Mouse (Mus musculus) cerebellum, postnatal 14 days (tissue): ENCODE measurements at regions not wholly inside any gene's neighbourhood (a gene's known extent, or its start where the extent isn't known, plus 50 kb on each side); places are given as distances from the start of the nearest gene placed in this dataset.

Source experiments
- DNase-seq, 2 experiments: peaks; one replicate each; pipeline ENCODE4 v3.0.0; 2021; ENCODE audit warnings: mixed read lengths in 2 of 2

DNA sequence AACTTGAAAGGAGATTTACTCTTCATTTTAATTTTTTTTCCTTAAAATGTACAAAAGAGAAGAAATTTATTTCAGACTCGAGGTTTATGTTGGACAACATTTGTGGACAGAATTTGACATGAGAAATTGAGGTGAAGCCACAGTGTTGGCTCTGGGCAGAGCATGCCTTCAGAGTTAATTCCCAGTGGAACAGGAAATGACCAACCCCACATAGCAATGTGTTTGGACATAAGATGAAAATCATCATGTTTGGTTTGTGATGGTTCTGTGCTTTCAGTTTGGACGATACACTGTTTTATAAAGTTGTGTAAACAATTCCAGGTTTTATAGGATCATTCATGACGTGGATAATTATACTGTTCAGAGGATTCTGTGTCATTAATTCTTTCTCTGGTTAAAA lies 271.9 kb upstream of the Mettl25 start:
- no peak for DNase-seq

DNA sequence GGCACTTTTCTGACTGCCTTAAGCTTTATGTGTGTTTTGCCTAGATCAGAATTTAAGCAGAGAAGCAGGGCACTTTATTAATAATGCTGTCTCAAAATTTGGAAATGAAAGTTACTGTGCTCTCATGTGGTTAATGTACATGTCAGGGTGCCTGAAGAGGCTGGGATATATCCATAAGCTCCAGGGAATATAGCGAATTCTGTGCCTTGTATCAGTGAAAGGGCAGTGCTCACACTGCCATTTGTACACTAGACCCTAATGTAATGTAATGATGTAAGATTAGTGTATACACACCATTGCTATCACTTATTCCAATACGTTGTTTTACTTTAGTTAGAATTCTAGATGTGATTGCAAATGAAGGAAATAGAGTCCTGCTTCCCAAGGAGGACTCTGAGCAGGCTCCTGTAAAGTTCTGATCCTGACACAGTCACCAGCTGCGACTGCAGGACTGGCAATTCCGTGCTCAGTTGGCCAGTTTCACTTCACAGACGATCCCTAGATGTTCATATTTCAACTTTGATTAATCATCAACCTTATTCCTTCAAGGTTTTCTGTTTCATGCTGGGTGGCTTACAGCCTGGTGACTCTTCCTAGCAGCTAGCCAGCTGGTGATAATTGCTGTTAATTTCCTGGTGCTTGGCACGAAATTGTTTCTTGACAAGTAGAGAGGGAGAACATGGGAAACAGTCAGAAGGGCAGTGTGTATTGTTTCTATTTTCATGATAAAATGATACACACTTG lies 273.7 kb upstream of the Mettl25 start:
- DNase-seq: peak; percentile 45 to 60

DNA sequence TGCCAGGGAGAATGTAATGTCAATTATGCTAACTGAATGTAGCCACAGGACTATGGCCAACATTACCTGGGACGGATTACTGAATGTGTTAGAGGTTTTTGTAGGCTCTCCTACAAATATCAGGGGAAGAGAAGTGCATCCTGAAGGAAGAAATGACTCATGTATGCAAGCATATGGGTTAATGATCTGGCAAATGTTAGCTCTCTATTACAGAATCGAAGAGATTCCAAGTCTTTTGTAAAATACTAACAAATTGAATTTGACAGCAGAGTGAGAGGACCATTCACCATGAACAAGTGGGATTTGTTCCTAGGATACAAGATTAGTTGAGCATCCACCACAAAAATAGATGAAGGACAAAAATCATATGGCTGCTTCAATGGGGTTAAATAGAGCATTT lies 280.6 kb upstream of the Mettl25 start:
- DNase-seq: peak in 1 of 2 experiments; percentile 16

GRCm38 (mm10) chr10:106122952-106123351 lies 281.8 kb upstream of the Mettl25 start:
- peak; percentile 56 to 60 for DNase-seq

DNA sequence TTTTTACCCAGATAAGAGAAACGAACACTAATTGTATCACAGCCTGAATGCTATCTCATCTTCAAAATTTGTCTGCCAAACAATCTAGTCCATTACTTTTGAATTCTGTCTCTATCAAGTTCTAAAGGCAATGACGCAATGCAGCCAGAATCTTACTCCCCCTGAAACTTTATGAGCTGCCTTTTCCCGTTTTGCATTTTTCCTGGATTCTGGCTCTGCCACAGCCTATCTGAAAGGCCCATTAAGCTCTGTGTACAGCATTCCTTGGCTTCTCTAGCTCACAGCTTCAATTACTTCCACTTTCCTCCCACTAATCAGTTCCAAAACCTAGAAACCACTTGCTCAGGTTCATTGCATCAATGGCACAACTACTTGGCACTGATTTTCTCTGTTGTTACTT lies 298.0 kb upstream of the Ppfia2 start:
- no peak for DNase-seq

DNA sequence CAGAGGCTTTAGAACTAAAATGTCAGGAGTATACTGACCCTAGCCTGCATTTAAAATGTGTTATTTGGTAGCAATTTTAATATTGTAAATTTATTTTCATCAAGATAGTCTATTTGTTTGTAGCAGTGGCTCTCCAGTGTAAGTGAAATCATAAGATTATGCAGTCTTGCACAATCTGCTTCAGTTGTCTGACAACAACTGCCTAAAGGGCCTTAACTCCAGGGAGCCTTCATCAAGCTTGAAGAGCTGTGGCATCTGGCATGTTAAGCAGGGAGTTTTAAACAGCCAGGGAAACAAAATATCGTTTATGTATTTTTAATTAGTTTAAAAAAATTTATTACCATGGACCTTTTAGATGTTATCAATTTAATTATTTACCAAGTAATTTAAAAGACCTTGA lies 295.7 kb upstream of the Ppfia2 start:
- DNase-seq: no peak

DNA sequence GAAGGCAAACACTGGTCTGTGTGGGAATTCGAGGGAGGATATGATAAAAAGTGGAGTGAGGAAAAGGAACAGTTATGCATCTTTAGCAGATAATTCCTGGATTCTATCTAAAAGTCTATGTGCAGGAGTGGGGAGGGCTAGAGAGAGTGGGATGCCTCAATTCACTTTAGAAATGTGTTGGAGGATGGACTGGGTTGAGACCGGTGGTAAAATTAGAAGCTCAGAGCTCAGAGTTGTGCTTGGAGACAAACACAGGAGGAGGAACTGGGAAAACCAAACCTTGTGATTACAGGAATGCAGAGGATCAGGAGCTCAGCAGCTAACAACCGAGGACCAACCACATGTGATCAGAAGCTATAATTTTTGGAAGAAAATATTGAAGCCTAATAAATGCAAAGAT lies 290.5 kb upstream of the Ppfia2 start:
- no peak for DNase-seq

GRCm38 (mm10) chr10:106202566-106202965 lies 267.6 kb upstream of the Ppfia2 start:
- peak; percentile 43 to 70 for DNase-seq

- DNase-seq: peak; percentile 58 to 71
These were observed 245.9 kb upstream of the Ppfia2 start for GRCm38 (mm10) chr10:106224251-106224650.

DNA sequence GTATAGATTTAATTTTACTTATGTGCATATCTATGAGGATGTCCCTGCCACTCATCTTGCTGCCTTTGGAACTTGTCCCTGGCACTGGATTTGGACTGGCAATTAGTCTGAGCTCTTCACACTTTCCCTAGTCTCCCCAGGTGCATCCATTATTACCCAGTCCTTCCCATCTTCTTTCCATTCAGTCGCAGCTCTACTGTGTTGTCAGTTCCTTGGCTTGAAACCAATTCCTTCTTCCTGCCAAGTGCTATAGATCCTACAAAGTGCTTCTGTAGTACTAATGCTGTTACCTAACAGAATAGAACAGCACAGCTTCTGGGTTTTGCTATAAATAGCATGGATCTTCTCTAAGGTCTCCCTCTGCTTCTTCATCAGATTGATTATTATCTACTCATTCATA lies 228.0 kb upstream of the Ppfia2 start:
- DNase-seq: peak; percentile 9 to 47

GRCm38 (mm10) chr10:106254106-106254505 lies 216.0 kb upstream of the Ppfia2 start:
- peak in 1 of 2 experiments; percentile 26 for DNase-seq

DNA sequence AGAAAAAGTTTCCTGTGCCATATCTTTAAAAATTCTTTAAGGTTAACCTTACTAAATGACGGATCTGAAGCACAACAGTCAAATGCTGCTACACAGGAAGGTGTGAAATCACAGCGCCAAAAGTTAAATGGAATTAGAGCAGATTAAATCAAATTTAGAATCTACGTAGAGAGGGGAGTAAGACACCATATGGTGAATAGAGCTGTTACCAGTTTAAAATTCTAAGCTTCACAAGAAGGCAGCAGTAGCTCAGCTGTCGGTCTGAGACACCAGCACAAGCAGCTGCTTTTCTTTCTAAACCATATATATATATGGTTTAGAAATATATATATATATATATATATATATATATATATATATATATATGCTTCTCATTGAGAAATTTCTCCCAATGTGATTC lies 210.3 kb upstream of the Ppfia2 start:
- no peak for DNase-seq

- DNase-seq: no peak
These were observed 196.8 kb upstream of the Ppfia2 start for GRCm38 (mm10) chr10:106273335-106273734.

GRCm38 (mm10) chr10:106289951-106290350 lies 180.2 kb upstream of the Ppfia2 start:
- no peak for DNase-seq

- DNase-seq: no peak
These were observed 179.4 kb upstream of the Ppfia2 start for GRCm38 (mm10) chr10:106290736-106291135.

GRCm38 (mm10) chr10:106295501-106295900 lies 174.6 kb upstream of the Ppfia2 start:
- DNase-seq: no peak

- DNase-seq: no peak
These were observed 135.0 kb upstream of the Ppfia2 start for GRCm38 (mm10) chr10:106335166-106335565.

DNA sequence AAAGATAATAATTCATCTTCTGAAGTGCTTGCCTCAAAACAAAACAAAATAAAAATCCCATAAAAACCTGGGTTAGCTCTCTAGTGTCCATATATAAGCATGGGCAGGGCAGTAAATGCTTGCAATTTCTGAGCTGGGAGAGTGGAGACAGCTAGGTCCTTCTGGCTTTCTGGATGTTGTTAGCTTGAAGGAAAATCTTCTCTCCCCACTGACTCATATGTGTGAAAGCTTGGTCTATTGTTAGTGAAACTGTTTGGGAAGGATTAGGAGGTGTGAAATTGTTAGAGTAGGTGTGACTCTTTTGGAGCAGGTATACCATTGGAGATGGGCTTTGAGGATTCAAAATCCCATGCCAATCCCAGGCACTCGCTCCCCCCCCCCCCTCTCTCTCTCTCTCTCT lies 118.5 kb upstream of the Ppfia2 start:
- no peak for DNase-seq

DNA sequence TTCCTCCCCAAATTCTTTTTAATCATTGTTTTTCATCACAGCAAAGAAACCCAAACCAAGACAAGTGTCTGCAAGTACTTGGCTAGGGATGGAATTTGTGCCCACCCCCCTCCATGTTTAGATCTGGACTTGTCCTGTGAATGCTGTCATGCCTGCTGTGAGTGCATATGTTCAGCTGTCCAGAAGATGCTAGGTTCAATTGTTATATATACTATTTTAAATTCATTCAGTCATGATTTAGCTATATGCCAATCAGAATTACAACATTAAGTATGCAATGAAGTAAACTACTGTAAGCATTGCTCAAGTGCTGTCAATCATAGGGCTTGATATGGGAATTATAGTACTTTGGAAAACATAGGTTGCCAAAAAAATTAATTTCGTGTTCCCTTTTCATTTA lies 94.5 kb upstream of the Ppfia2 start:
- peak; percentile 61 to 76 for DNase-seq

DNA sequence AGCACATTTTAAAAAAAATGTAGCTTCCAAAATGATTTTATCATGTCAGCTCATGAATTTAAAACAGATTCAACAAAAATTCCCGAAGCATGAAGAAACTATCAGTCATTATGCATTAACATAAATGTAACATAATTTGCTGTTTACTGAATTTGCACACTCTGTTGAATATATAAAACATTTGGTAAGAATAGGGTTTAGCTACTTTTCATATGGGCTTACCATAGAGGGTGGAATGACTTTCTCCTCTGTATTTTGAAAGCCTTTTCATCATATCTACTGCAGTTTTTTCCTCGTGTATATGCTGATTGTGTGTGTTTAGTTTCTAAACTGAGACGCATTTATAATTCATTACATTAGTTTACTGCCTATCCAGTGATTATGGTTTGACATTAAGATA lies 94.0 kb upstream of the Ppfia2 start:
- no peak for DNase-seq

- DNase-seq: peak in 1 of 2 experiments; percentile 17
These were observed 89.5 kb upstream of the Ppfia2 start for GRCm38 (mm10) chr10:106380628-106381027.

DNA sequence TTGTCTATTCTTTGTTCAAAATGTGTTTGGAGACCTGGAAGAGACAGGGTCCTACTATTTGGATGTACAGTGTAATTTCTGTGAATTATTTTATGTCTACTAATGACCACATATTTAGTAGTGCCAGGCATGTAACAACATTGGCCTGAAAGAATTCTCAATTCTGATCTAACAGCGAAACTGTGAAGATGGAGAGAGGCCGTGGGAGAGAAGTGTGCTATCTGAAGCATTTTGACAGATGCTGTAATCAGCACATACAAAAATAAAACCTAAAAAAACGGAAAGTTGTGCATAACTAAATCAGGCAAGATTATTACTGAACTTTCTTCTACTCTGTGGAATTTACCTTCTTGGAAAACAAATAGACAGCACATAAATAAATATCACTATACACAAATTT lies 61.4 kb upstream of the Ppfia2 start:
- no peak for DNase-seq

- DNase-seq: peak; percentile 47 to 72
These were observed 57.0 kb upstream of the Ppfia2 start for GRCm38 (mm10) chr10:106413181-106413580.

DNA sequence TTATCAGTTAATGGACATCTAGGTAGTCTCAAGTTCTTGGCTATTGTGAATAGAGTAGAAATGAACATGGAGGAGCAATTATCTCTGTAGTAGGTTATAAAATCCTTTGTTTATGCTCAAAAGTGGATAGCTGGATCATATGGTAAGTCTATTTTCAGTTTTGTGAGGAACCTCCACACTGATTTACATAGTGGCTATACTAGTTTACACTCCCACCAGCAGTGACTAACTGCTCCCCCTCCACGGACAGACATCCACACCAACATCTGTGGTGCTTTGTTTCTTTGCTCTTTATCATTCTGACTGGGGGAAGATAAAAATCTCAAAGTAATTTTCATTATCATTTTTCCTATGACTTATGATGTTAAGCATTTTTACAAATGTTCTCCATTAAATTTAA lies 55.1 kb upstream of the Ppfia2 start:
- DNase-seq: no peak

DNA sequence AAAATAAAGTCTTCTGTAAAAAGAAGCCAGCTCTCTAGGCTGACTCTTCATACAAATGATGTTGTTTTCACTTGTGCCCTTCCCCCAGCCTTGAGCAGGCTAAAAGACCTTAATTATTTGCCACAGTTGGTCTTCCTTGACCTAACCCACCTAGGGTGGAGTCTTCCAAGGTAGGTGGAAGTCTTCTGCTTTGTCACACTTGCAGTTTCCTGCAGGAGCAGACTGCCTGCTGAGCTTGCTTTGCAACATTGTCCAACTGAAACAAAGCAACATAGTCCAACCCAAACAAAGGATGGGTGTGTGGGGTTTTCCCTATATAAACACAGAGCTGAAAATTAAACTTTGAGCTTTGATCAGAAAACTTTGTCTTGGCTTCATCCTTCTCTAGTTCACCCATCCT lies 53.0 kb upstream of the Ppfia2 start:
- no peak for DNase-seq
